Mouse (Mus musculus) forebrain, embryonic 15.5 days (tissue): ENCODE data around the gene Strip1. TPM values are rescaled to one million over a fixed set of nuclear protein-coding genes. Genes with fewer than 3 reads are reported as not detected.
A peak's percentile ranks its signal among the peaks of the same experiment; 100 is the strongest.

Experiments used
- ATAC-seq: fragments of 200-750 bp; cut with Nextera tagmentation; replicated peaks from 2 replicates; pipeline ENCODE4 v1.8.0; 2017; ENCODE audit warnings: mild to moderate bottlenecking, moderate TSS enrichment, moderate library complexity
- H3K27ac ChIP-seq: fragments of 300-500 bp; sonication (generic); replicated peaks from 2 replicates; pipeline ENCODE4 v1.5.1; 2015; ENCODE audit warnings: mild to moderate bottlenecking, inconsistent platforms
- H3K27me3 ChIP-seq: fragments of 300-500 bp; sonication (generic); 2 replicates; pipeline ENCODE4 v1.6.1; 2015; ENCODE audit warnings: inconsistent platforms
- H3K36me3 ChIP-seq: fragments of 300-500 bp; sonication (generic); 2 replicates; pipeline ENCODE4 v1.6.1; 2015; ENCODE audit warnings: mild to moderate bottlenecking, inconsistent platforms
- H3K4me1 ChIP-seq: fragments of 300-500 bp; sonication (generic); 2 replicates; pipeline ENCODE4 v1.6.1; 2015; ENCODE audit warnings: inconsistent platforms
- H3K4me2 ChIP-seq: fragments of 300-500 bp; sonication (generic); replicated peaks from 2 replicates; pipeline ENCODE4 v1.6.1; 2015; ENCODE audit warnings: mild to moderate bottlenecking, inconsistent platforms
- H3K4me3 ChIP-seq: fragments of 300-500 bp; sonication (generic); 2 replicates; pipeline ENCODE4 v1.5.1; 2015; ENCODE audit warnings: mild to moderate bottlenecking, inconsistent platforms
- H3K9ac ChIP-seq: fragments of 300-500 bp; sonication (generic); replicated peaks from 2 replicates; pipeline ENCODE4 v1.6.1; 2015; ENCODE audit warnings: mild to moderate bottlenecking, inconsistent platforms
- H3K9me3 ChIP-seq: fragments of 300-500 bp; sonication (generic); 2 replicates; pipeline ENCODE4 v1.6.1; 2016; ENCODE audit warnings: inconsistent platforms
- WGBS: fragments of 180-500 bp; shearing (Covaris S2); methylation state at CpG from one replicate; pipeline ENCODE4 v1.1.7; 2015; ENCODE audit warnings: mixed read lengths; 5-methylcytosine and 5-hydroxymethylcytosine counted together
- polyA plus RNA-seq: library from polyadenylated mRNA; unstranded; fragments of >200 nt; fragmentation: Nextera tagmentation; extraction: Ambion mirVana; gene quantifications from 2 replicates; pipeline ENCODE4 v1.2.1, GENCODE M21; 2015

Strip1 gene
- 148 and 149 TPM in 2 replicates for polyA plus RNA-seq

- under 1% methylated on average over 35 of the region's 35 CpGs for WGBS
- Histone ChIP-seq H3K4me3 (peak within 1 kb of the TSS; percentile 82), H3K36me3 (peaks cover 20% of the 10 kb centered on the region), H3K9ac (peak within 1 kb of the TSS; percentile 100), H3K27ac (peak within 1 kb of the TSS; percentile 99), H3K27me3 (no peaks in the 10 kb centered on the region), H3K9me3 (no peaks in the 10 kb centered on the region), H3K4me1 (peaks cover 21% of the 10 kb centered on the region), H3K4me2 (peak within 1 kb of the TSS; percentile 70)
- peak; percentile 98 for ATAC-seq
Measured at GRCm38 (mm10) chr3:107631523-107631958, at the start of gene Strip1. TSS of gene Strip1 (minus strand) at chr3:107631694.

GRCm38 (mm10) chr3:107680790-107681576 lies 49.5 kb upstream of the Strip1 start:
- Histone ChIP-seq H3K9ac (no peak overlapping the region), H3K4me2 (no peak overlapping the region), H3K27ac (peak overlapping the region; percentile 65), H3K4me3 (no peak overlapping the region), H3K4me1 (peaks cover 35% of the 10 kb centered on the region), H3K27me3 (no peaks in the 10 kb centered on the region), H3K36me3 (peaks cover 6% of the 10 kb centered on the region), H3K9me3 (no peaks in the 10 kb centered on the region)
- 23% methylated on average over 7 of the region's 7 CpGs for WGBS
- peak; percentile 64 for ATAC-seq

GRCm38 (mm10) chr3:107671509-107671908 lies 40.0 kb upstream of the Strip1 start:
- Histone ChIP-seq H3K4me1 (no peaks in the 10 kb centered on the region), H3K4me3 (no peak overlapping the region), H3K27me3 (no peaks in the 10 kb centered on the region), H3K27ac (no peak overlapping the region), H3K4me2 (no peak overlapping the region), H3K9me3 (no peaks in the 10 kb centered on the region), H3K9ac (no peak overlapping the region), H3K36me3 (peaks cover 87% of the 10 kb centered on the region)
- no peak for ATAC-seq
- 93% methylated on average over 2 of the region's 2 CpGs for WGBS

GRCm38 (mm10) chr3:107670500-107670899 lies 39.0 kb upstream of the Strip1 start:
- no peak overlapping the region for H3K4me3 ChIP-seq
- no peak overlapping the region for H3K27ac ChIP-seq
- H3K4me1 ChIP-seq: no peaks in the 10 kb centered on the region
- H3K36me3 ChIP-seq: peaks cover 88% of the 10 kb centered on the region
- 90% methylated on average over 4 of the region's 4 CpGs for WGBS
- H3K9me3 ChIP-seq: no peaks in the 10 kb centered on the region
- no peak overlapping the region for H3K4me2 ChIP-seq
- H3K9ac ChIP-seq: no peak overlapping the region
- ATAC-seq: no peak
- no peaks in the 10 kb centered on the region for H3K27me3 ChIP-seq

GRCm38 (mm10) chr3:107668786-107669185 lies 37.3 kb upstream of the Strip1 start:
- Histone ChIP-seq H3K4me2 (no peak overlapping the region), H3K36me3 (peaks cover 88% of the 10 kb centered on the region), H3K9me3 (no peaks in the 10 kb centered on the region), H3K9ac (no peak overlapping the region), H3K4me1 (no peaks in the 10 kb centered on the region), H3K27ac (no peak overlapping the region), H3K27me3 (no peaks in the 10 kb centered on the region), H3K4me3 (no peak overlapping the region)
- ATAC-seq: no peak
- WGBS: 94% methylated on average over 7 of the region's 7 CpGs

GRCm38 (mm10) chr3:107667426-107667825 lies 35.9 kb upstream of the Strip1 start:
- 90% methylated on average over 6 of the region's 6 CpGs for WGBS
- H3K27me3 ChIP-seq: no peaks in the 10 kb centered on the region
- H3K27ac ChIP-seq: no peak overlapping the region
- H3K9ac ChIP-seq: no peak overlapping the region
- no peak overlapping the region for H3K4me2 ChIP-seq
- H3K4me3 ChIP-seq: no peak overlapping the region
- no peaks in the 10 kb centered on the region for H3K9me3 ChIP-seq
- peaks cover 91% of the 10 kb centered on the region for H3K36me3 ChIP-seq
- H3K4me1 ChIP-seq: no peaks in the 10 kb centered on the region
- no peak for ATAC-seq

GRCm38 (mm10) chr3:107664641-107665040 lies 33.1 kb upstream of the Strip1 start:
- Histone ChIP-seq H3K9ac (no peak overlapping the region), H3K4me1 (no peaks in the 10 kb centered on the region), H3K27me3 (no peaks in the 10 kb centered on the region), H3K9me3 (no peaks in the 10 kb centered on the region), H3K4me3 (no peak overlapping the region), H3K4me2 (no peak overlapping the region), H3K27ac (no peak overlapping the region), H3K36me3 (peaks cover 94% of the 10 kb centered on the region)
- ATAC-seq: no peak
- 100% methylated on average over 1 of the region's 1 CpGs for WGBS

GRCm38 (mm10) chr3:107659000-107659399 lies 27.5 kb upstream of the Strip1 start:
- H3K27me3 ChIP-seq: no peaks in the 10 kb centered on the region
- H3K9ac ChIP-seq: no peak overlapping the region
- WGBS: 88% methylated on average over 1 of the region's 1 CpGs
- no peak overlapping the region for H3K4me2 ChIP-seq
- no peaks in the 10 kb centered on the region for H3K9me3 ChIP-seq
- no peak overlapping the region for H3K27ac ChIP-seq
- H3K36me3 ChIP-seq: peaks cover 46% of the 10 kb centered on the region
- ATAC-seq: no peak
- no peak overlapping the region for H3K4me3 ChIP-seq
- H3K4me1 ChIP-seq: no peaks in the 10 kb centered on the region

GRCm38 (mm10) chr3:107656888-107657287 lies 25.4 kb upstream of the Strip1 start:
- H3K27me3 ChIP-seq: no peaks in the 10 kb centered on the region
- H3K9ac ChIP-seq: no peak overlapping the region
- peaks cover 29% of the 10 kb centered on the region for H3K36me3 ChIP-seq
- no peak overlapping the region for H3K4me2 ChIP-seq
- 77% methylated on average over 4 of the region's 4 CpGs for WGBS
- H3K9me3 ChIP-seq: no peaks in the 10 kb centered on the region
- H3K27ac ChIP-seq: no peak overlapping the region
- no peaks in the 10 kb centered on the region for H3K4me1 ChIP-seq
- ATAC-seq: no peak
- no peak overlapping the region for H3K4me3 ChIP-seq

GRCm38 (mm10) chr3:107656151-107656550 lies 24.7 kb upstream of the Strip1 start:
- H3K4me2 ChIP-seq: no peak overlapping the region
- 95% methylated on average over 2 of the region's 2 CpGs for WGBS
- 0 out of 2 replicates have a peak, but pooled peaks have one; percentile 6 for ATAC-seq
- H3K27me3 ChIP-seq: no peaks in the 10 kb centered on the region
- no peak overlapping the region for H3K9ac ChIP-seq
- no peaks in the 10 kb centered on the region for H3K4me1 ChIP-seq
- no peaks in the 10 kb centered on the region for H3K9me3 ChIP-seq
- peaks cover 24% of the 10 kb centered on the region for H3K36me3 ChIP-seq
- no peak overlapping the region for H3K27ac ChIP-seq
- no peak overlapping the region for H3K4me3 ChIP-seq

- peaks cover 17% of the 10 kb centered on the region for H3K36me3 ChIP-seq
- 90% methylated on average over 3 of the region's 3 CpGs for WGBS
- H3K4me1 ChIP-seq: no peaks in the 10 kb centered on the region
- H3K27ac ChIP-seq: no peak overlapping the region
- H3K4me2 ChIP-seq: no peak overlapping the region
- no peaks in the 10 kb centered on the region for H3K27me3 ChIP-seq
- H3K9me3 ChIP-seq: no peaks in the 10 kb centered on the region
- ATAC-seq: no peak
- H3K4me3 ChIP-seq: no peak overlapping the region
- H3K9ac ChIP-seq: no peak overlapping the region
Measured at GRCm38 (mm10) chr3:107655491-107655890, 24.0 kb upstream of the Strip1 start.

GRCm38 (mm10) chr3:107654861-107655260 lies 23.4 kb upstream of the Strip1 start:
- Histone ChIP-seq H3K4me2 (no peak overlapping the region), H3K9ac (no peak overlapping the region), H3K36me3 (peaks cover 11% of the 10 kb centered on the region), H3K27ac (no peak overlapping the region), H3K27me3 (no peaks in the 10 kb centered on the region), H3K4me1 (no peaks in the 10 kb centered on the region), H3K4me3 (no peak overlapping the region), H3K9me3 (no peaks in the 10 kb centered on the region)
- ATAC-seq: no peak
- 83% methylated on average over 3 of the region's 3 CpGs for WGBS

- Histone ChIP-seq H3K9ac (no peak overlapping the region), H3K4me3 (no peak overlapping the region), H3K9me3 (no peaks in the 10 kb centered on the region), H3K4me1 (no peaks in the 10 kb centered on the region), H3K27me3 (no peaks in the 10 kb centered on the region), H3K36me3 (no peaks in the 10 kb centered on the region), H3K4me2 (no peak overlapping the region), H3K27ac (no peak overlapping the region)
- ATAC-seq: no peak
- WGBS: 92% methylated on average over 3 of the region's 3 CpGs
Measured at GRCm38 (mm10) chr3:107652968-107653367, 21.5 kb upstream of the Strip1 start.
